Mouse (Mus musculus) limb, embryonic 14.5 days (tissue): ENCODE data around the gene Tfap2c. TPM values are rescaled to one million over a fixed set of nuclear protein-coding genes. Genes with fewer than 3 reads are reported as not detected.
A peak's percentile ranks its signal among the peaks of the same experiment; 100 is the strongest.

ENCODE experiments used
- ATAC-seq: fragments of 200-750 bp; cut with Nextera tagmentation; 2 replicates; pipeline ENCODE4 v1.8.0; 2017; ENCODE audit warnings: low read depth, moderate number of reproducible peaks, moderate TSS enrichment; ENCODE audit not compliant: low FRiP score
- DNase-seq: peaks from one replicate; pipeline ENCODE4 v3.0.0-alpha.2; 2015; ENCODE audit warnings: low spot score
- H3K27ac ChIP-seq: fragments of 300-500 bp; sonication (generic); replicated peaks from 2 replicates; pipeline ENCODE4 v1.5.1; 2014; ENCODE audit warnings: low read depth, mild to moderate bottlenecking, low read length, moderate library complexity, mixed read lengths
- H3K27me3 ChIP-seq: fragments of 300-500 bp; sonication (generic); 2 replicates; pipeline ENCODE4 v1.6.1; 2014; ENCODE audit warnings: low read length, mixed read lengths; ENCODE audit not compliant: control insufficient read depth, insufficient read depth
- H3K36me3 ChIP-seq: fragments of 300-500 bp; sonication (generic); 2 replicates; pipeline ENCODE4 v1.6.1; 2014; ENCODE audit warnings: mild to moderate bottlenecking, low read length, moderate library complexity, mixed read lengths; ENCODE audit not compliant: control insufficient read depth, insufficient read depth
- H3K4me1 ChIP-seq: fragments of 300-500 bp; sonication (generic); 2 replicates; pipeline ENCODE4 v1.6.1; 2014; ENCODE audit warnings: antibody characterized with exemption, low read length, mixed read lengths; ENCODE audit not compliant: control insufficient read depth, insufficient read depth
- H3K4me2 ChIP-seq: fragments of 300-500 bp; sonication (generic); replicated peaks from 2 replicates; pipeline ENCODE4 v1.6.1; 2014; ENCODE audit warnings: low read depth, mild to moderate bottlenecking, low read length, moderate library complexity; ENCODE audit not compliant: severe bottlenecking
- H3K4me3 ChIP-seq: fragments of 300-500 bp; sonication (generic); replicated peaks from 2 replicates; pipeline ENCODE4 v1.5.1; 2014; ENCODE audit warnings: low read length
- H3K9ac ChIP-seq: fragments of 300-500 bp; sonication (generic); 2 replicates; pipeline ENCODE4 v1.6.1; 2014; ENCODE audit warnings: mild to moderate bottlenecking, low read depth, low read length, moderate library complexity; ENCODE audit not compliant: severe bottlenecking
- H3K9me3 ChIP-seq: fragments of 300-500 bp; sonication (generic); 2 replicates; pipeline ENCODE4 v1.6.1; 2016; ENCODE audit warnings: low read length; ENCODE audit not compliant: control insufficient read depth
- POLR2A ChIP-seq: fragments of 200-500 bp; IDR thresholded peaks from 2 replicates; pipeline ENCODE4 v1.8.0; 2012; ENCODE audit warnings: inconsistent platforms, mild to moderate bottlenecking, moderate library complexity, borderline replicate concordance; ENCODE audit not compliant: insufficient read depth, insufficient read length; ENCODE audit errors: extremely low read depth
- WGBS: fragments of 180-500 bp; shearing (Covaris S2); extraction: QIAGEN DNeasy Blood & Tissue Kit; methylation state at CpG from one replicate; pipeline ENCODE4 v1.1.7; 2014; 5-methylcytosine and 5-hydroxymethylcytosine counted together
- polyA plus RNA-seq, 2 experiments: library from polyadenylated mRNA; depleted of rRNA in 1 of 2; stranded (reverse) in 1 of 2; unstranded in 1 of 2; fragments of >200 nt; fragmentation: Nextera tagmentation in 1 of 2; extraction: Ambion mirVana in 1 of 2; gene quantifications; 2 replicates each; pipeline versions ENCODE4 v1.2.1 to v1.2.3; 2012 to 2014

The Tfap2c gene
- polyA plus RNA-seq (2012; rRNA removed) = 6.1 and 7.7 TPM in 2 replicates
- 9.9 and 10.0 TPM in 2 replicates for polyA plus RNA-seq (2014; fragmentation: Nextera tagmentation; extraction: Ambion mirVana)

DNA sequence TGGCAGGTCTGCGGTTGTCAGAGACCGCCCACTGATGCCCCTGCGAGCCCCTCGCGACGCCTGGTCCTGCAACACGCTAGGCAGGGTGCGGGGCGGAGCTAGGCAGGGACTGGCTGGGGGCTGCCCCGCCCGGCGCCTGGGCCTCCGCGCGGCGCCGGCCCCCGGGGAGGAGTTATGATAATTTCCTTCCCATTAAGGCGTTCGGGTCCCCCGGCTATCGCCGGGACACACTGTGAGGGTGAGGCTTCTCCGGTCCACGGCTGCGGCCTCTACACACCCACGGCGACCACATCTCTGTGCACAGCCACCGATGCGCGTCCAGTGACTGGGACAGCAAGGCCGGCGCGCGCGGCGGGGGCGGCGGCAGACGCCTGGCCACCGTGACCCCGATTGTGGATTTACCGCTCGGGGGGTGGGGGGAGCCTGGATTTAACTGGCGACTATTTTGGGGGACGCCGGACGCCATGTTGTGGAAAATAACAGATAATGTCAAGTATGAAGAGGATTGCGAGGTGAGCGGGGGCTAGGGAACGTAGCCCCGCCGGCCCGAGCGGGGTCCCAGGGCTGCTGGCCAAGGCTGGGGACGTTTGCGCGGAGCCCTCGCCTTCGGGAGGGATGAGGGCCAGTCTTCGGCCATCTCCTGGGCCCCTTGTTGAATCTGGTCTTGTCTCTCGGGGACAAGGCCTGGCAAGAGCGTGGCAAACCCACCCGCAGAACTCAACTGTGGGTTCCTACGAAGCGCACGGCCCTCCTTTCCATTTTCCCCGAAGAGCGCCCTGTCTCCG lies at the start of gene Tfap2c:
Tfap2c (plus strand) TSS at position 223 of the 785 bp plus-strand sequence.
- ATAC-seq = peak; percentile 45; the same call in 1 of the 2 replicates
- H3K4me3 ChIP-seq = peak within 1 kb of the TSS; percentile 40
- H3K9me3 ChIP-seq = no peaks in the 10 kb centered on the region
- H3K4me2 ChIP-seq = peak within 1 kb of the TSS; percentile 65
- H3K36me3 ChIP-seq = no peaks in the 10 kb centered on the region
- peaks cover 86% of the 10 kb centered on the region for H3K27me3 ChIP-seq
- DNase-seq = peak; percentile 53
- whole genome bisulfite sequencing = under 1% methylated on average over 61 of the region's 70 CpGs
- H3K4me1 ChIP-seq = peaks cover 33% of the 10 kb centered on the region
- H3K27ac ChIP-seq = no peak within 1 kb of the TSS
- no peak within 1 kb of the TSS; the same call in 1 of the 2 replicates for H3K9ac ChIP-seq
- no peak for TF ChIP-seq POLR2A

DNA sequence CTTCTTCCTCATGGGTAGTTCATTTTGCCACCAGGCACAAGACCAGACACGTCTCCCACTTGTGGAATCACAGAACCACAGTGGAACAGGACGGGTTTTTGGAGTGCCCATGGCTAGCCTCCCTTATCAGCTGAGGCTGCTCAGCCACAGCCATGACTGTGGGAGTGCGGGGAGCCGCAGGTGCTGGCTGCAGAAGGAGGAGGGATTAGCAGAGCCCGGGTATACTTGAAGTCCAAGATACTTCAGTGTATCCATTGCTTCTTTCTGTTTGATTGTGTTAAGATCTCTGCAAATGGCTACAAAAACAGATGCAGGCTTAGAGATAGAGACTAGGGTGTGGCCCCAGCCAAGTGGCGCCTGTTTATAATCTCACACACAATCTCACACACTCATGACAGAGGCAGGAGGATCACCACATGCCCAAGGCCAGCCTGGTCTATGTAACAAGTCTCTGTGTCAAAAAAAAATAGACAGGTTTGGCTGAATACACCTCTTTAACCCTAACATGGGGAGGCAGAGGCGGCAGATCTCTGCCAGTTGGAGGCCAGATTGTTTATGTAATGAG lies 48.6 kb upstream of the Tfap2c start:
- Histone ChIP-seq H3K36me3 (no peaks in the 10 kb centered on the region), H3K4me1 (no peaks in the 10 kb centered on the region), H3K9me3 (no peaks in the 10 kb centered on the region), H3K27me3 (no peaks in the 10 kb centered on the region), H3K4me3 (no peak overlapping the region), H3K27ac (no peak overlapping the region), H3K4me2 (no peak overlapping the region), H3K9ac (no peak overlapping the region)
- TF ChIP-seq POLR2A = no peak
- 51% methylated on average over 7 of the region's 7 CpGs for WGBS
- ATAC-seq (no peak), DNase-seq (no peak)

- Histone ChIP-seq H3K9me3 (no peaks in the 10 kb centered on the region), H3K4me2 (no peak overlapping the region), H3K36me3 (no peaks in the 10 kb centered on the region), H3K27ac (no peak overlapping the region), H3K9ac (no peak overlapping the region), H3K4me3 (no peak overlapping the region), H3K27me3 (no peaks in the 10 kb centered on the region), H3K4me1 (no peaks in the 10 kb centered on the region)
- 0 out of 2 replicates have a peak, but pooled peaks have one; percentile 32 for ATAC-seq
- DNase-seq = peak; percentile 52
- TF ChIP-seq POLR2A = no peak
- WGBS = 4% methylated on average over 4 of the region's 4 CpGs
These were observed 48.1 kb upstream of the Tfap2c start for GRCm38 (mm10) chr2:172501341-172501740.

DNA sequence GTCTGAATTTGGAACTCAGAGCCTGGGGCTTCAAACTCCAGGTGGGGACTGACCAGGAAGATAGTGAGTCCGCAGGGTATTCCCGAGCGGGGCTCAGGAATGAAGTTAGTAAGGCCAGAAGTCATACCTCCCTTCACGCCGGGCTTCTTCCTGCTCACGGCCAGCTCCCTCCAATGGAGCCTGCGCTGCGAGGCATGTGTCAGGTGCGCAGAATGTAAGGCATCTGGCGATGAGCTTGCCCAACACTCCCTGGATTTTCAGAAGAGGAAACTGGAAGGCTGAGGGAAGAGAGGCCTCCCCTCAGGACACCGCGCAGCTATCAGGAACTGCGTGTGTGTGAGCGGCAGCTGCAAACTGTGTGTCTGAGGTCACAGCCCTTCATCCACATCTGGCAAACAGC lies 47.2 kb upstream of the Tfap2c start:
- DNase-seq = no peak
- ATAC-seq = peak; percentile 47; the same call in 1 of the 2 replicates
- no peak for TF ChIP-seq POLR2A
- H3K9me3 ChIP-seq = no peaks in the 10 kb centered on the region
- H3K4me3 ChIP-seq = no peak overlapping the region
- H3K36me3 ChIP-seq = no peaks in the 10 kb centered on the region
- no peak overlapping the region for H3K4me2 ChIP-seq
- H3K27me3 ChIP-seq = no peaks in the 10 kb centered on the region
- 47% methylated on average over 14 of the region's 14 CpGs for WGBS
- H3K4me1 ChIP-seq = no peaks in the 10 kb centered on the region
- no peak overlapping the region for H3K9ac ChIP-seq
- H3K27ac ChIP-seq = no peak overlapping the region

DNA sequence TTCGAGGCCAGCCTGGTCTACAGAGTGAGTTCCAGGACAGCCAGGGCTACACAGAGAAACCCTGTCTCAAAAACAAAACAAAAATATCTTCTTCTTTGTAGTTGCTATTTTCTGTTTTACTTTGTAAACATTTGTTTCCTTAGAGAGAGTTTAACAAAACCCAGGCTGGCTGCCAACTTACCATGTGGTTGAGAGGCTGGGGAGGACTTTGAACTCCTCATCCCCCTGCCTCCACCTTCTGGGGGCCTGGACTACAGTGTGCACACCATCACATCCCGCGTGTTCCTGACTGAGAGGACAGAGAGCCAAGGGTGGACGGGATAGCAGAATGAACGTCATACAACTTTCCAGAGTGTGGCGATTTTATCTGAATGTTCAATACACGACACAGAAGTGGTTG lies 43.3 kb upstream of the Tfap2c start:
- DNase-seq = no peak
- whole genome bisulfite sequencing = 90% methylated on average over 7 of the region's 7 CpGs
- no peak for TF ChIP-seq POLR2A

More for the DNA sequence above, 43.3 kb upstream of the Tfap2c start:
- Histone ChIP-seq H3K9me3 (no peaks in the 10 kb centered on the region), H3K4me1 (no peaks in the 10 kb centered on the region), H3K36me3 (no peaks in the 10 kb centered on the region), H3K4me3 (no peak overlapping the region), H3K9ac (no peak overlapping the region), H3K4me2 (no peak overlapping the region), H3K27ac (no peak overlapping the region), H3K27me3 (no peaks in the 10 kb centered on the region)
- ATAC-seq = no peak
